Mouse (Mus musculus) midbrain, embryonic 13.5 days (tissue): ENCODE data around the gene Scand1. TPM values are rescaled to one million over a fixed set of nuclear protein-coding genes. Genes with fewer than 3 reads are reported as not detected.

Experiments used
- ATAC-seq: fragments of 200-750 bp; cut with Nextera tagmentation; 2 replicates; pipeline ENCODE4 v1.8.0; 2017; ENCODE audit warnings: mild to moderate bottlenecking, moderate TSS enrichment, moderate library complexity
- H3K27ac ChIP-seq: fragments of 300-500 bp; sonication (generic); 2 replicates; pipeline ENCODE4 v1.5.1; 2015; ENCODE audit warnings: inconsistent platforms, mild to moderate bottlenecking, moderate library complexity
- H3K27me3 ChIP-seq: fragments of 300-500 bp; sonication (generic); 2 replicates; pipeline ENCODE4 v1.6.1; 2015; ENCODE audit warnings: mild to moderate bottlenecking, inconsistent platforms
- H3K36me3 ChIP-seq: fragments of 300-500 bp; sonication (generic); 2 replicates; pipeline ENCODE4 v1.6.1; 2015; ENCODE audit warnings: mild to moderate bottlenecking, inconsistent platforms
- H3K4me1 ChIP-seq: fragments of 300-500 bp; sonication (generic); replicated peaks from 2 replicates; pipeline ENCODE4 v1.6.1; 2015; ENCODE audit warnings: inconsistent platforms
- H3K4me2 ChIP-seq: fragments of 300-500 bp; sonication (generic); replicated peaks from 2 replicates; pipeline ENCODE4 v1.6.1; 2015; ENCODE audit warnings: moderate library complexity, mild to moderate bottlenecking, inconsistent platforms
- H3K4me3 ChIP-seq: fragments of 300-500 bp; sonication (generic); replicated peaks from 2 replicates; pipeline ENCODE4 v1.5.1; 2015; ENCODE audit warnings: mild to moderate bottlenecking, inconsistent platforms
- H3K9ac ChIP-seq: fragments of 300-500 bp; sonication (generic); replicated peaks from 2 replicates; pipeline ENCODE4 v1.6.1; 2015; ENCODE audit warnings: mild to moderate bottlenecking, inconsistent platforms
- H3K9me3 ChIP-seq: fragments of 300-500 bp; sonication (generic); 2 replicates; pipeline ENCODE4 v1.6.1; 2016; ENCODE audit warnings: mild to moderate bottlenecking, inconsistent platforms
- WGBS: fragments of 180-500 bp; shearing (Covaris S2); methylation state at CpG from one replicate; pipeline ENCODE4 v1.1.7; 2015; 5-methylcytosine and 5-hydroxymethylcytosine counted together
- polyA plus RNA-seq: library from polyadenylated mRNA; unstranded; fragments of >200 nt; fragmentation: Nextera tagmentation; extraction: Ambion mirVana; gene quantifications from 2 replicates; pipeline ENCODE4 v1.2.1, GENCODE M21; 2015

Gene Scand1
- polyA plus RNA-seq, 1 experiment from 2014 or later, result 99.1 TPM

DNA sequence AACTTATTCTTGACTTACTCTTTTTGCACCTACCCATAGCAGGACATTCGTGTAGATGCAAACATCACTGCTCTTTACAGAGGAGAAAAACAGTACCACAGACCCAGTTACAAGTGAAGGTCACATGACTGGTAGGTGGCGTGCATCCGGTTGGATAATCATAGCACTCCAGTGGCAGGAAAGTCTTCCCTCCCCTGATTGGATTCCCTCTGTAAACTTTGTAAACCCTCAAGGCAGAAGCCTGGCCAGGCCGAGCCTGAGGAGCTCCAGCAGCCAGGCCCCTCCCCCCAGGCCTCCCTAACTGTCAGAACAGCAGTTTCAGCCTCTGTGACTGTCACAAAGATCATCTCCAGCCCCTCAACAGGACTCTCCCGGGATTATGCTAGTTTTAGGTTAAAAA is 12.2 kb upstream of the Scand1 start:
- no peak overlapping the region for H3K27ac ChIP-seq
- H3K9me3 ChIP-seq, result no peaks in the 10 kb centered on the region
- no peaks in the 10 kb centered on the region for H3K27me3 ChIP-seq
- H3K9ac ChIP-seq, result no peak overlapping the region
- ATAC-seq, result no peak
- H3K4me1 ChIP-seq, result no peaks in the 10 kb centered on the region
- no peak overlapping the region for H3K4me2 ChIP-seq
- WGBS, result 59% methylated on average over 5 of the region's 5 CpGs
- H3K4me3 ChIP-seq, result no peak overlapping the region
- H3K36me3 ChIP-seq, result 0 out of 2 replicates have a peak, but pooled peaks cover 5% of the 10 kb centered on the region

DNA sequence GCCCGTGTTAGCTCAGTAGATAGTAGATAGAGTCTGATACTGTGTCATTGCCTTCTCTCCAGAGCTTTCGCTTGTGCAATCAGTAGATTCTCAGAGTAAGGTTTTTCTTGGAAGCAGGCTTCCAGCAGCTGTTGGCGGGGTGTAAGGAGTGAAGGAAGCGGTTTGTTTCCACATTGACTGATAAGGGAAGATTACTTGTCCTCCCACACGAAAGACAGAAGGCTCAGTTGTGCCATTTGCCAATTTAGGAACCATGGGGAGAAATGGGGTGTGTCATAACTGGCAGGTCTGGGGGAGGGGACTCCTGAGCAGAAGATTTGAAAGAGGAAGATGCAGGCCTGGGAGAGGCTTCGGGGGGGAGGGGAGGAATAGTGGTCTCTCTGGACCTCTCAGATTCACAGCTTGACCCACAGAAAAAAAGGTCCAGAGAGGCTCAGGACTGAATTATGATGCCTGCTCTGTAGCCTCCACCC is 11.6 kb upstream of the Scand1 start:
- no peak for ATAC-seq
- no peaks in the 10 kb centered on the region for H3K27me3 ChIP-seq
- H3K36me3 ChIP-seq, result 0 out of 2 replicates have a peak, but pooled peaks cover 5% of the 10 kb centered on the region
- 70% methylated on average over 6 of the region's 6 CpGs for WGBS
- H3K27ac ChIP-seq, result no peak overlapping the region
- no peak overlapping the region for H3K4me2 ChIP-seq
- no peaks in the 10 kb centered on the region for H3K4me1 ChIP-seq
- H3K9ac ChIP-seq, result no peak overlapping the region
- no peak overlapping the region for H3K4me3 ChIP-seq
- H3K9me3 ChIP-seq, result no peaks in the 10 kb centered on the region

DNA sequence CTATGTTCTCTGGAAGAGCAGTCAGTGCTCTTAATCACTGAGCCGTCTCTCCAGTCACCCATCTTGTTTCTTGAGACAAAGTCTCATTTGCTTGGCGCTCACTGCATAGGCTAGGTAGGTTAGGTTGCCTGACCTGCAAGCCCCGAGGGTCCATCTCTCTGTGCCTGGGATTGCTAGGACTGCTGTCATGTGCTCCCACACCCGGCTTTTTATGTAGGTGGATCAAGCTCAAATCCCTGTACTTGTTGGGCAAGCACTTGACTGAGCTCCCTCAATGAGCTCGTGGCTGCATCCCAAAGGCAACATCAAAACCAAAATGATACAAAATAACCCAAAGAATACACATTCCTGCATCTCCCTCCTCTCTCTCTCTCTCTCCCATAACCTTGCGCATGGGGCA is 9.0 kb upstream of the Scand1 start:
- H3K4me1 ChIP-seq, result no peaks in the 10 kb centered on the region
- H3K4me2 ChIP-seq, result no peak overlapping the region
- H3K9me3 ChIP-seq, result no peaks in the 10 kb centered on the region
- 87% methylated on average over 6 of the region's 6 CpGs for WGBS
- no peak overlapping the region for H3K27ac ChIP-seq
- 0 out of 2 replicates have a peak, but pooled peaks cover 5% of the 10 kb centered on the region for H3K36me3 ChIP-seq
- H3K9ac ChIP-seq, result no peak overlapping the region
- H3K27me3 ChIP-seq, result no peaks in the 10 kb centered on the region
- no peak overlapping the region for H3K4me3 ChIP-seq
- no peak for ATAC-seq

DNA sequence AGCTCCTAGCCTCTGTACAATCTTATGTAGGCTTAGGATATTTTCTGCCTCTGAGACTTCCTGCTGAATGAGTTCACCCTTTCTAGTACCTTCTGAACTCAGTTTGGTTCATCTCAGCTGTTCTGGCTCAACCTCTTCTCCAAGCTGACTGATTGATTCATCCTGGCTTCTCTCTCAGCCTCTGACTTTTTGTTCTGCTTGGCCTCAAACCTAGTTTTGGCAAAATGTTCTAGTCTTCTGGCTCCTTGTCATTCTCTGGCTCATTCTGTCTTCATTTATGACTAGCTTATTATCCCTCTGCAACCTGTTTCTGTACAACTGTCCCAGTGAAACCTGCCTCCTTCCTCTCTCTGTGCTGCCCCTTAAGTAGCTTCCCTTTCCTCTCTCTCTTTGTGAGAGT is 6.0 kb upstream of the Scand1 start:
- no peaks in the 10 kb centered on the region for H3K27me3 ChIP-seq
- no peak overlapping the region for H3K9ac ChIP-seq
- peaks cover 14% of the 10 kb centered on the region; the same call in 1 of the 2 replicates for H3K36me3 ChIP-seq
- H3K9me3 ChIP-seq, result no peaks in the 10 kb centered on the region
- no peak for ATAC-seq
- no peak overlapping the region for H3K4me2 ChIP-seq
- no peak overlapping the region for H3K4me3 ChIP-seq
- peaks cover 3% of the 10 kb centered on the region for H3K4me1 ChIP-seq
- H3K27ac ChIP-seq, result no peak overlapping the region

DNA sequence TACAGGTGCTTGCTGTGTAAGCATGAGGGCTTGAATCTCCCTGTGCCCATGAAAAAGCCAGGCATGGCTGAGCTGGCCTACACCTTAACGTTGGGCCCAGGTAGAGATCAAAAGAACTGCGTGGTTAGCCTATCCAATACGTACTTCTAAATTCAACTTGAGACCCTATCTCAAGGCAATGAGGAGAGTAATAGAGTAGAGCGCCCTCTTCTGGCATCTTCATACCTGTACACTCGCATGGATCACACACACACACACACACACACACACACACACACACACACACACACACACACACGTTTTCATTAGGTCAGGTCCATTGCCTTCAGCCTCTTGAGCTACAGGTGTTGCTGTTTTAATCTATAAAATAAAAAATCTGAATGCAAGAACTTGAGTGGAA is 2.3 kb upstream of the Scand1 start:
- Histone ChIP-seq H3K4me3 (no peak overlapping the region), H3K36me3 (peaks cover 8% of the 10 kb centered on the region; the same call in 1 of the 2 replicates), H3K4me1 (peaks cover 17% of the 10 kb centered on the region), H3K4me2 (no peak overlapping the region), H3K27ac (no peak overlapping the region), H3K9me3 (no peaks in the 10 kb centered on the region), H3K27me3 (no peaks in the 10 kb centered on the region), H3K9ac (no peak overlapping the region)
- WGBS, result 93% methylated on average over 6 of the region's 6 CpGs
- no peak for ATAC-seq

DNA sequence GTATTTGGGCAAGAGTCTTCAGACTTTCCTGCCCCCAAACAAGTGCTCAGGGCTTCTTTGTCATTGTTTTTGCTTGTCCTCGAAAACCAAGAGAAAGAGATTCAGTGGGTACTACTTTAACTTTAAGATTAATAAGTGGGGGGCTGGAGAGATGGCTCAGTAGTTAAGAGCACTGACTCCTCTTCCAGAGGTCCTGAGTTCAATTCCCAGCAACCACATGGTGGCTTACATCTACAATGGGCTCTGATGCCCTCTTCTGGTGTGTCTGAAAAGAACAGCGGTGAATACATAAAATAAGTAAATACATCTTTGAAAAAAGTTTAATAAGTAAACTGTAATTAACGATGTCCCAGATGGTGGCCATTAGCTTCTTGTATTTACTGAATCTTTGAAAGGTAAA is 649 bp upstream of the Scand1 start:
- WGBS, result 59% methylated on average over 3 of the region's 3 CpGs
- H3K4me2 ChIP-seq, result peak overlapping the region; percentile 86
- H3K36me3 ChIP-seq, result peaks cover 8% of the 10 kb centered on the region; the same call in 1 of the 2 replicates
- H3K9ac ChIP-seq, result peak overlapping the region; percentile 96
- no peaks in the 10 kb centered on the region for H3K27me3 ChIP-seq
- no peak for ATAC-seq
- H3K27ac ChIP-seq, result peak overlapping the region; percentile 98; the same call in 1 of the 2 replicates
- no peaks in the 10 kb centered on the region for H3K9me3 ChIP-seq
- peaks cover 17% of the 10 kb centered on the region for H3K4me1 ChIP-seq
- peak overlapping the region; percentile 92 for H3K4me3 ChIP-seq

DNA sequence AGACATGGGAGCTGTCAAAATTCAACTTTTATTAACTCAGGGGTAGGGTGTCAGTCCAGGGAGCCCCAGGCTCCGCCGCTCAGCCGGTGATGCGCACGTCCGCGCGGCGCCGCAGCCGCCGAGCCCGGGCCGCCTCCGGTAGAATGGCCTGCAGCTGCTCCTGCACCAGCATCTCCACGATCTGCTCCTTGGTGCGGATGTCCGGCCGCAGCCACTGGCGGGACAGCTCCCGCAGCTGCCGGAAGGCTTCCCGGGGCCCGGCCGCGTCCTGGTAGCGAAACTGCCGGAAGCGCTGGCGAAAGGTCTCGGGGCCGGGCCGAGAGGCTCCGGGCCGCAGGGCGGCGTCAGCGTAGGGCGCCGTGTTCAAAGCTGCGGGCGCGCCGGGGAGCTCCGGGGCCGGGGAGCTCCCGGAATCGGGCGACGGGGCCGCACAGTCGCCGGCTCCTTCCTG is 638 bp downstream of the Scand1 start:
- WGBS, result under 1% methylated on average over 46 of the region's 53 CpGs

DNA sequence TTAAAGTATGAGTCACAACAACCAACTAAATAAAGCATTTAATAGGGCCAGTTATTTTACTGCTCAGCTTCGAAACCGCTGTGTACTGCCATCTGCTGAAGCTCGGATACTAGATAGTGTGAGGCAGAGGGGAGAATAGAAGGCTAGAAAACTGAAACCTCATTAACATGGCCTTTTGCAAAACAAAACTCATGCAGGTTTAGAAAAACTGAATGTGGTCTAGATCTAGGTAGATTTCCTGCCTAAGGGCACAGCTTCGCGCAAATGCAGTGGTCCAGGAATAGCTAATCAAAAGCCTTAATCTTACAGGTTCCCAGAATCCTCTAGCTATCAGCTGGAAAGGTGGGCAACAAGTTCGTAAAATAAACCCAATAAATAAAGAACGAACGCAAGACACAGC is 1.1 kb downstream of the Scand1 start:
- Histone ChIP-seq H3K36me3 (peaks cover 12% of the 10 kb centered on the region; the same call in 1 of the 2 replicates), H3K27ac (peak overlapping the region; percentile 98), H3K4me1 (peaks cover 17% of the 10 kb centered on the region), H3K27me3 (no peaks in the 10 kb centered on the region), H3K4me2 (peak overlapping the region; percentile 86), H3K4me3 (peak overlapping the region; percentile 92), H3K9ac (peak overlapping the region; percentile 96), H3K9me3 (no peaks in the 10 kb centered on the region)
- ATAC-seq, result 0 out of 2 replicates have a peak, but pooled peaks have one; percentile 4
- WGBS, result 24% methylated on average over 8 of the region's 8 CpGs

More for the DNA sequence above, 638 bp downstream of the Scand1 start:
- H3K9ac ChIP-seq, result peak overlapping the region; percentile 96
- peaks cover 13% of the 10 kb centered on the region; the same call in 1 of the 2 replicates for H3K36me3 ChIP-seq
- H3K27me3 ChIP-seq, result no peaks in the 10 kb centered on the region
- H3K4me3 ChIP-seq, result peak overlapping the region; percentile 92
- H3K4me2 ChIP-seq, result peak overlapping the region; percentile 86
- peak overlapping the region; percentile 98 for H3K27ac ChIP-seq
- no peaks in the 10 kb centered on the region for H3K9me3 ChIP-seq
- peak; percentile 69 for ATAC-seq
- peaks cover 17% of the 10 kb centered on the region for H3K4me1 ChIP-seq

DNA sequence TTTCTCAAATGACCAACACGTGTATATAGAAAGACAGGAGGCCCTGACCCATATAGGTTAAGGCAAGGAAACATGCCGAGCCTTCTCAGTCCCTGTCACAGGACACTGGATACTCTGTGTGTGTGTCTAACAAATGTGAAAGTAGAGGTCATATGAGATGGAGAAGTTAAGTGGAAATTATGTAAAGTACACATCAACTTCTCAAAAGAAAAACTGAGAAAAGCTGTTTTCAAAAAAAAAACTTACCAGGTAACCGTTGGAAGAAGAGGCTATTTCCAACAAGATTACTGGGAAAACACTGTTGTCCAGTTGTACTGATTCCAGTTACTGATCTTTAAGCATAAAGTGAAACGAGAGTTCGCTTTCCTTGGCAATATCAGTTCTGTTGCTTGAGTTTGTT is 1.6 kb downstream of the Scand1 start:
- Histone ChIP-seq H3K9me3 (no peaks in the 10 kb centered on the region), H3K36me3 (peaks cover 9% of the 10 kb centered on the region; the same call in 1 of the 2 replicates), H3K27ac (0 out of 2 replicates have a peak overlapping the region, but pooled peaks have one; percentile 98), H3K4me1 (peaks cover 17% of the 10 kb centered on the region), H3K27me3 (no peaks in the 10 kb centered on the region), H3K4me3 (peak overlapping the region; percentile 92; the same call in 1 of the 2 replicates), H3K4me2 (peak overlapping the region; percentile 86), H3K9ac (peak overlapping the region; percentile 96)
- no peak for ATAC-seq
- WGBS, result 91% methylated on average over 5 of the region's 5 CpGs

DNA sequence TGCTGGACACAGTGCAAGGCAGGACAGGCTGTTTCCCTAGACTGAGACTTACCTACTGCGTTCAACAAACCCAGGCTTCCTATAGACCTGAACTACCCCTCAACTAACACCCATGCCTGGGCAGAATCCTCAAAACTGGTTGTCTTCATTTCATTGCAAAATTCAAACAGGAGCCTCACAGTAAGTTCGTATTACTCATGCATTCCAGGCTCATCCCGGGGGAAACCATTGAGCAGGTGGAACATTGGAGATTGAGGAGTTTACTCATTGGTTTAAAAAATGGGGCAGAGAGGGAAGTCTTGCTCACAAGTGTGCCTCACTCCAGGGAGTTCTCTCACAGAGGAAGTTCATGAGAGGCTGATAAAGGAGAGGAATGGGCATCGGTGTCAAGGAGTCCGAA is 2.0 kb downstream of the Scand1 start:
- H3K9me3 ChIP-seq, result no peaks in the 10 kb centered on the region
- H3K4me1 ChIP-seq, result peaks cover 17% of the 10 kb centered on the region
- no peak overlapping the region for H3K4me3 ChIP-seq
- ATAC-seq, result no peak
- H3K36me3 ChIP-seq, result peaks cover 11% of the 10 kb centered on the region
- H3K27me3 ChIP-seq, result no peaks in the 10 kb centered on the region
- no peak overlapping the region for H3K9ac ChIP-seq
- H3K27ac ChIP-seq, result no peak overlapping the region
- no peak overlapping the region for H3K4me2 ChIP-seq
- WGBS, result 95% methylated on average over 5 of the region's 5 CpGs

DNA sequence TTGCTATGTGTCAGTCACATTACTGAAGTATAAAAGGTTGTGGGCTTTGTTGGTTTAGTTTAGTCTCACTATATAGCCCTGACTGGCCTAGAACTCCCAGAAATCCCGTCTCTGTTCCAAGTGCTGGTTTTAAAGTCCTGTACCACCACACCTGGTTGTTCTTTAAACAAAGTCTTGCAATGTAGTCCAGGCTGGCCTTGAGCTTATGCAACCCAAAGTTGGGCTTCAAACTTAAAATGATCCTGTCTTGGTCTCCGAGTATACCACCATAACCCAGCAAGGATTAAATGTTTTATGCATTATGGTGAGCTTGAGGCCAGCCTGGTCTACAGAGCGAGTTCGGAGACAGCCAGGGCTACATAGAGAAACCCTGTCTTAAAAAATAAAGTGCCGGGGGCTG is 2.6 kb downstream of the Scand1 start:
- Histone ChIP-seq H3K4me1 (peaks cover 17% of the 10 kb centered on the region), H3K36me3 (peaks cover 16% of the 10 kb centered on the region), H3K9me3 (no peaks in the 10 kb centered on the region), H3K9ac (no peak overlapping the region), H3K4me2 (no peak overlapping the region), H3K4me3 (no peak overlapping the region), H3K27ac (no peak overlapping the region), H3K27me3 (no peaks in the 10 kb centered on the region)
- WGBS, result 98% methylated on average over 5 of the region's 5 CpGs
- ATAC-seq, result no peak

DNA sequence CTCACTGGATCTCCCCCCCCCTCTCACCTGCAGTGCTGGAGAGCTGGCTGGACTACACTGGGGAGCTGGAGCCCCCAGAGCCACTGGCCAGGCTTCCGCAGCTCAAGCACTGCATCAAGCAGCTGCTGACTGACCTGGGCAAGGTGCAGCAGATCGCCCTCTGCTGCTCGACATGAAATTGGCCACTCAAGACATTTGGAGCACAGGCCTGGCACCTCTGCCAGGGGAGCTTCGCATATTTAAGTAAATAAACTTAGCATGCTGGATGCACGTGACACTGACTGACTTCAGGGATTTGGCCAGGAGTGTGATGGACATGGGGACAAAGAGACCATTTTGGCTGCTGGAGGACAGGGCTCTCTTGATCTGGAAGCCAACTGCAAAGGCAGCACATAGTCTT is 5.2 kb downstream of the Scand1 start:
- no peak overlapping the region for H3K9ac ChIP-seq
- no peak for ATAC-seq
- H3K9me3 ChIP-seq, result no peaks in the 10 kb centered on the region
- H3K27ac ChIP-seq, result no peak overlapping the region
- peaks cover 9% of the 10 kb centered on the region for H3K4me1 ChIP-seq
- WGBS, result 55% methylated on average over 5 of the region's 5 CpGs
- H3K27me3 ChIP-seq, result no peaks in the 10 kb centered on the region
- no peak overlapping the region for H3K4me2 ChIP-seq
- no peak overlapping the region for H3K4me3 ChIP-seq
- H3K36me3 ChIP-seq, result peaks cover 41% of the 10 kb centered on the region

DNA sequence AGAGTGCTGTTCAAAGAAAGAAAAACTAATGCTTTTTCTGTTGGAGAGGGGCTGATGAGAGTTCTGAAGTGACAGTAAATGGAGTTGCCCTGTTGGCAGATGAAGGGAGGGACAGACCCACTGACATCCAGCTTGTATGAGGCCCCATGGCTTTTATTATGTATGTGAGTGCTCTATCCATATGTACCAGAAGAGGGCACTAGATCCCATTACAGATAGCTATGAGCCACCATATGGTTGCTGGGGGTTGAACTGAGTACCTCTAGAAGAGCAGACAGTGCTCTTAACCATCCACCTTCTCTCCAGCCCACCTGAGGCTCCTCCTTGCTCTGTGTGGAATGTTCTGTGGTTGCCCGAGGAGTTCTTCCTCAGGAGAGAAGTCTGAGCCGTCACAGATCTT is 6.7 kb downstream of the Scand1 start:
- Histone ChIP-seq H3K27me3 (no peaks in the 10 kb centered on the region), H3K4me1 (0 out of 2 replicates have a peak, but pooled peaks cover under 1% of the 10 kb centered on the region), H3K27ac (no peak overlapping the region), H3K9ac (no peak overlapping the region), H3K36me3 (peaks cover 52% of the 10 kb centered on the region), H3K4me2 (no peak overlapping the region), H3K4me3 (no peak overlapping the region), H3K9me3 (no peaks in the 10 kb centered on the region)
- WGBS, result 92% methylated on average over 2 of the region's 2 CpGs
- peak; percentile 40; the same call in 1 of the 2 replicates for ATAC-seq
